Mouse (Mus musculus) kidney, adult 11 months (tissue): Measurements from ENCODE around the gene Defb23.

Source experiments
- DNase-seq: peaks from one replicate; pipeline ENCODE4 v3.0.0; 2022

Defb23 gene

GRCm38 (mm10) chr2:152464570-152465150 lies at the start of gene Defb23:
Gene Defb23, minus strand, starts transcription at chr2:152464620.
- DNase-seq = no peak

- DNase-seq = no peak
Measured at GRCm38 (mm10) chr2:152511592-152511991, 47.2 kb upstream of the Defb23 start, which contains the start of gene Defb26. Gene Defb26, minus strand, starts transcription at chr2:152511692.

- no peak for DNase-seq
Measured at GRCm38 (mm10) chr2:152503950-152504349, 39.5 kb upstream of the Defb23 start.

GRCm38 (mm10) chr2:152500863-152501229 lies 36.4 kb upstream of the Defb23 start:
- DNase-seq = no peak

- DNase-seq = no peak
Measured at GRCm38 (mm10) chr2:152500204-152500862, 35.9 kb upstream of the Defb23 start.

- no peak for DNase-seq
Measured at GRCm38 (mm10) chr2:152498020-152498419, 33.6 kb upstream of the Defb23 start.

- no peak for DNase-seq
Measured at GRCm38 (mm10) chr2:152493151-152493550, 28.7 kb upstream of the Defb23 start.

- no peak for DNase-seq
Measured at GRCm38 (mm10) chr2:152490038-152490437, 25.6 kb upstream of the Defb23 start, which contains the start of gene Defb22. Gene Defb22, minus strand, starts transcription at chr2:152490138.

GRCm38 (mm10) chr2:152487024-152487423 lies 22.6 kb upstream of the Defb23 start:
- no peak for DNase-seq

GRCm38 (mm10) chr2:152481726-152482125 lies 17.3 kb upstream of the Defb23 start:
- DNase-seq = no peak

- no peak for DNase-seq
Measured at GRCm38 (mm10) chr2:152480881-152481280, 16.5 kb upstream of the Defb23 start.

GRCm38 (mm10) chr2:152476763-152477162 lies 12.3 kb upstream of the Defb23 start, which contains the start of gene Defb20:
Gene Defb20, plus strand, starts transcription at chr2:152477063.
- DNase-seq = no peak

GRCm38 (mm10) chr2:152472434-152472833 lies 8.0 kb upstream of the Defb23 start:
- DNase-seq = no peak

GRCm38 (mm10) chr2:152470973-152471372 lies 6.6 kb upstream of the Defb23 start:
- peak; percentile 11 for DNase-seq

GRCm38 (mm10) chr2:152459241-152459640 lies 5.2 kb downstream of the Defb23 start:
- DNase-seq = no peak

GRCm38 (mm10) chr2:152452101-152452781 lies 12.2 kb downstream of the Defb23 start:
- no peak for DNase-seq

- peak; percentile 43 for DNase-seq
Measured at GRCm38 (mm10) chr2:152450241-152450640, 14.2 kb downstream of the Defb23 start.

GRCm38 (mm10) chr2:152447461-152447860 lies 17.0 kb downstream of the Defb23 start:
- DNase-seq = no peak

- DNase-seq = no peak
Measured at GRCm38 (mm10) chr2:152446642-152447041, 17.8 kb downstream of the Defb23 start.

- no peak for DNase-seq
Measured at GRCm38 (mm10) chr2:152443281-152443680, 21.1 kb downstream of the Defb23 start.

- no peak for DNase-seq
Measured at GRCm38 (mm10) chr2:152442322-152442721, 22.1 kb downstream of the Defb23 start.

- no peak for DNase-seq
Measured at GRCm38 (mm10) chr2:152439833-152440232, 24.6 kb downstream of the Defb23 start.

GRCm38 (mm10) chr2:152438963-152439362 lies 25.5 kb downstream of the Defb23 start:
- no peak for DNase-seq
